Mouse (Mus musculus) lung, postnatal 36 days (tissue): ENCODE data around the gene Jmjd8.
"Not testable (repeated sequence)": the region's sequence is repeated elsewhere in the genome, so short reads cannot be mapped to it uniquely, and the experiment has no call there.

Source experiments
- DNase-seq: peaks from one replicate; pipeline ENCODE4 v3.0.0; 2022; ENCODE audit warnings: mixed read lengths

The Jmjd8 gene

DNA sequence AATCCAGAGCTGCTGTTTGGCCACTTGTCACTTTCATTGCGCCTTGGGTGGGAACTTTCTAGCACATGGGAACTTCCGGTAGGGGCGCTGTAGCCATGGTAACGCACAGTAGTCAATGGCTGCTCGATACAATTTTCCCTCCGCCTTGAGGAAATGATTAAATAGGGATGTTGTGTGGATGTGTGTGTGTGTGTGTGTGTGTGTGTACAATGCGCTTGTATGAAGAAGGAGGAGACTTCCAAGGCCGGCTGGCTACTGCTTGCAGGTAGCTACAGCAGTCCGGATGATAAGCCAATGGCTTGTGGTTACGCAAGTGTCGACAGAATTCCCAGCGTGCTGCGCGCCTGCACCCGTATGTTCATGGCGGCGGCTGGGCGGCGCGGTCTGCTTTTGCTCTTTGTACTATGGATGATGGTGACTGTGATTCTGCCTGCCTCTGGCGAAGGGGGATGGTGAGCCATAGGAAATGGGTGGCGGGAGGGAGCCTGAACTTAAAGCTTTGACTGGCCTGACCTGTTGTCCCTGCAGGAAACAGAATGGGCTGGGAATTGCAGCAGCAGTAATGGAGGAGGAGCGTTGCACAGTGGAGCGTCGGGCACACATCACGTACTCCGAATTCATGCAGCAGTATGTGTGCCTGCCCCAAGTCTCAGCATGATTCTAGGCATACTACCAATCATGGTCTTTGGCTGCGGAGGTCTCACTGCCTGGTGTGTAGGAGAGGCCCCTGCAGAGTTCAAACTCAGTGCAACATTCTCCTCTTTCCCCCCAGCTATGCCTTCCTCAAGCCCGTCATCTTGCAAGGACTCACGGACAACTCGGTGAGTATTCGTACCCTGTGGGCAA is at the start of gene Jmjd8:
TSS of gene Jmjd8 (plus strand) at position 156 of the 846 bp plus-strand sequence.
- peak; percentile 83 for DNase-seq

DNA sequence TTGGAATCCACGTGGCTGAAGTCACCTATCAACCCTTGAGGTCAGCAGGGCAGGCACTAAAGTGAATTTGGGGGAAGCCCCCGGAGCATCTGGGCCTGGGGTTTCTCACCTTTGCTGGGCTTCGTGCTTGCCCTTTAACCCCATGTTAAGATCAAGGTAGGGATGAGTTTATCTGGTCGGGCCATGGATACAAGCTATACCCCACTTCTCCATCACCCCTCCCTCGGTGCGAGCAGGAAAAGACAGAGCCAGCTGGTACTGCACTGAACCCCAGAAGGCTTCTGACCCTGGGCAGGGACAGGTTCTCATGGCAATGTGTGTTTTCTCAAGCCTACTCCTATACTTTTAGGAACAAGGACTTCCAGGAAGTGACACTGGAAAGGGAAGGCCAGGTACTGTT is 47.3 kb upstream of the Jmjd8 start:
- no peak for DNase-seq

DNA sequence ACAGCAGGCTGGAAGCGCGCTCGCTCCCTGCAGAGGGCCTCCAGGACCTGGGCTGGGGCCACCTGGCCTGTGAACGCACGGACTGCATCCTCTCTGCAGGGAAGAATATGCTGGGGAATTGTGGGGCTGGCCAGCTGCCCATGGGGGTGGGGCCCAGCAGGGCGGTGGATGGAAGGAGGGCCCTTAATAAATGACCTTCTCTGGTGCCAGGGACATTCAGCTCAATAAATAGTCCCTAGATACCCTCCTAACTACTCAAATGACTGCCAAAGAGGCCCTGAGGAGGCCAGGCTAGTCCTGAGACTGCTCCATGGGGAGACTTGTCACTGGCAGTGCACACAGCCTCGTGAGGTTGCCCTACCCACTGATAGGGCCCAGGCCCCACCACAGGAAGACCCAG is 45.6 kb upstream of the Jmjd8 start:
- no peak for DNase-seq

DNA sequence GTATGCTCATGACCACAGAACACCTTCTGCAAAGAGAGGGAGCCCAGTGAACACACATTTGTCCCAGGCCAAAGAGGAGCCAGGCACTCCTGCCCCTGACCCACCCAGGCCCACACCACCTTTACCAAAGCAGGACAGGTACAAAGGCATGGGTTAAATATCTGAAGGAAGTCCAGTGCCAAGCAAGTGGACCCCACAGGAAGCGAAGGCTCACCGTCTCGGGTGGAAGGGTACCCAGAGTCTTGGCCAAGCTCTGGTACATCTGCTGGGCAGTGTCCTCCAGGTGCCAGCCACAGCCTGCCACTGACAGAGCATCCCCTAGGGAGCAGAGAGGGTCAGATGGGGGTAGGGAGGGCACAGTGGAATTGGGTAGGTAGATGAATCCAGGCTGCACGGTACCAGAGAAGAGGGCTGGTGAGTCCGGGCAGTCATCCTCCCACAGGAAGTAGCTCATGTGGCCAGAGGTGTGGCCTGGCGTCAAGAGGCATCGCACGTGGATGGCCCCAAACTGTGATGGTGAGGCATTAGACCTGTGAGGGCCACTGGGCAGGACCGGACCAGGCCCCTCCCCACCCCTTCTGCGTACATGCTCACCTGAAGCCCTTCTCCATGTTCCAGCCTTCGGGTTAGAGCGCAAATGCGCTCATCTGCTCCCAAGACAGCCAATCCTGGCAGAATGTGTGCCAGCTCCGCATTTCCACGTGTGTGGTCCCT is 44.6 kb upstream of the Jmjd8 start:
- no peak for DNase-seq

DNA sequence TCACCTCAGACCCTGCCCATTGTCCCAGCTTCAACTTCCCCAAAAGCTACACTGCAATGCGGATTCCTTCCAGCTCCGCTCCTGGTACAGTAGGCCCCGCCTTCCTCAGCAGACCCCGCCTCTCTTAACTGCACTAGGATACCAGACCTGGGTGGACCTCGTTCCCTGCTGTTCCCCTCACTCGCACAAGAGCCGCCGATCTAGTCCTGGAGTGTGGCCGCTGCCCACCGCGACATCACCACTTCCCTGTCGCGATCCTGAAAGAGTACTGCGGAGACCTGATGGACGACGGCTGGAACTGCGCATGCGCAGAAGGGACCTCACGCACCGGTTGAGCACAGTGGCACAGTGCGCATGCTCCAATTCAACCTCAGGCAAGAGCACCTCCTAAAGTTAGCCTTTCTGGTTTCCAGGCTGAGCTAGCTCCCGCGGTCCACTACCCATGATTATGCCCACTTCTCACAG is 43.4 kb upstream of the Jmjd8 start, which contains the start of gene Haghl:
TSS of gene Haghl (minus strand) at position 393 of the 465 bp plus-strand sequence.
- DNase-seq = peak; percentile 98

DNA sequence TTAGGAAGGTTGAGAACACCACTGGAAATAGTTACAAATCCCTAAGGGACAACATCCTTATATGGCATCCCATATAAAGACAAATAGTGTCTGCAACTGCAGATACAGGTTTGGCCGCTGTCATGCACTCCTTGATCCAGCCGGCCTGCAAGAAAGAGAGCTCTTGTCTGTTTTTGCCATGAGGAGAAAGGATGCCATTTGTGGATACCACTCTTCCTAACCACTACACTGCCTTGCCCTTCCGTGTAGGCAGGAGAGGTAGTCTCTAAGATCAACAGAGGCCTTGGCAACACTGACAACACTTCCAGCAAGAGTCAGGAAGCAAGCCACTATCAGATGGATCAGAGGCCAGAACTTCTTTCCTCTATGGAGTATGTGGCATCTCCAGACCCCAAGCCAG is 42.4 kb upstream of the Jmjd8 start, which contains the start of gene Ccdc78:
TSS of gene Ccdc78 (plus strand) at position 301 of the 400 bp plus-strand sequence.
- DNase-seq = no peak

DNA sequence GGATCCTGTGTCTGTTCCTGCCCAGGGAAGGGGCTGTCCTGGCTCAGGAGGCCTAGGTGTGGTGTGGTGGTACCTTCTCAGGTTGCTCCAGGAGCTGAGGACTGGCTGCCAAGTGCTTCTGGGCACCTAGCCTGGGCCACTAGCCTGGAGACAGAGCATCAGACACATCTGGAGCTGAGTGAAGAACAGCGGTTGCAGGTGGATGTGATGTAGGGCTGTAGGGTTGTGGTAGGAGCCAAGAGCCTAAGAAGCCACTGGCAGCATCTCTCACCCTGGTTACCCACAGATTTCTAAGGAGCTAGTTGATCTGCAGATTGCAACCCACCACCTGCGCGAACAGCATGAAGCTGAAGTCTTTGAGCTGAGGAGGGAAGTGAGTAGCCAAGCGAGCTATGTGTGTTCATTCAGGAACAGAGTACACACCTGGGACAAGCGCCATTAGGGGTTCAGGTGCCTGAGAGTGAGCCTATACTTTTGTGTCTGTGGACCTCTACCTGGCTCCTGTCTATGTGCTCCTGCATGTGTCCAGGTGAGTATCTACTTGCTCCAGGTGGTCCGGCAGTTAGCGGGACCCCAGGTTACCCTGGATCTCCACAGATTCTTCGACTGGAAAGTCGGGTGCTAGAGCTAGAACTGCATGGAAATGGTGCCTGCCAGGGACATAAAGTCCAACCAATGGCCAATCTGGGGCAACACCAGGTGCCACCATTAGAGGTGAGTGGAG is 41.7 kb upstream of the Jmjd8 start:
- no peak for DNase-seq

DNA sequence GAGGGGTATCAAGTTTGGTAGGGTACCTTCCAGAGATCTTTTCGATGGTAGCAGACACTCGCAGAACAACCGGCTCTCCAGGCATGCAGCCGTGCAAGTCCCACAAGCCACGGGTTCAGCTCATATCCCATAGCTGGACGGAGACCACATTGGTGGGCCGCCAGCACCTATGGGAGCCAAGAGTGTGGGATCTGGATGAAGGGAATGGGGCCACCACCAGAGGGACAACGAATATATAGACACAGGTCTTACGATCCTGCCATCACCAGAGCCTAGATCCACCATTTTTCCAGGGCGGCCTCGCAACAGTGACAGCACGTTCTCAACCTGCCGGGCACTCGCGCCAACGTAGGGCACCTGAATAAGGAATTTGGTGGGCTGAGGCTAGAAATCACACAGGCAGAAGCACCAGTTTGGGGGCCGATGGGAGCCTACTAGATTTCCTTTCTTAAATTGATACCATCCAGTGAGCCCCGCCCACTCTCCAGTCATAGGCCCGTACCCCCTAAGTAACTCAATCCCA is 37.3 kb upstream of the Jmjd8 start:
- DNase-seq = no peak

DNA sequence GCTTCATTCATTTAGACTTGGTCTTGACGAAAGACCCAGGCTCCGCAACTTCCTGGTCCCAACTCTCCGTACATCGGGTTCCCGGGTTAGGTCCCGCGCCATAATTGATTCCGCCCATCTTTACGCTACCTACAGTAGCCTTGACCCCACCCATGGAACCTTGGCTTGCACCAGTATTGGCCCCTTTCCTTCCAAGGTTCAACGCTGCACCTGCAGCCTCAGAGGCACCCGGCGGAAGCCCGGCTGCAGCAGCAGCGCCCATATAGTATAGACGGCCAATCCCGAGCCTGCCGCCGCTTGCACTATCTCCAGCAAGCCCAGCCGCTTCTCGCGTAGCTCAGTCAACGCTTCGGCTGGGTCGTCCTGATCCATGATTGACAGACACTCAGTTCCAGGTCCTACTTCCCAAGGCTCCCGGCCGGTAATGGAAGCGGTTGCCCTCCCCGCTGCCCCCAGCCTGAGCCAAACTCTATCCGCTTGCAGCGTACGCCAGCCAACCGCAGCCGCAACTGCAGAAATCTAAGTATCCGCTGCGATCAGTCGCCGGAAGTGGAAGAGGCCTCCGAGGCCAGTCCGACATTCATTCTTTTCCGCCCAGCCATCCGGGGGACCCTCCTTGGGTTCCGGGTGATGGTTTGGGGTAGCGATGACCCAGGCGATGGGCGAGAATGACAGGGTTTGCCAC is 36.7 kb upstream of the Jmjd8 start:
- peak; percentile 85 for DNase-seq

DNA sequence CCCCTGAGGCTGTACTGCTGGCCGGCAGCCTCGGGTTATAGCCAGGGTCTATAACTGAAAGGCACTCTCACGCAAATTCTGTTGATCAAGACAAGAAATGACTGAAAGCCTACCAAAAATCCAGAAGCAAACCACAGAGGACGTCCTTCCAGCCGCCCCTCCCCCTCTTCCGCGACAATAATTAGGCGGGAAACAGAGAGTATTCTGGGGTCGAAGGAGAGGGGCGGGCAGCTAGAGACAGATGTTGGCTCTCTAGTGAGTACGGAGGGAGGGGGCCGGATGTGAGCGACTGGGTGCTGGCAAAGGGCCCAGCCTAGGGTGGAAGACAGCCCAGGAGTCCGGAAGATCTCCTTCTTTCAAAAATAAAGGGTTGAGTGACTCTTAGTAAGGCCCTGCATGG is 36.1 kb upstream of the Jmjd8 start, which contains the start of gene Fam173a:
TSS of gene Fam173a (minus strand) at position 287 of the 400 bp plus-strand sequence.
- peak; percentile 87 for DNase-seq

DNA sequence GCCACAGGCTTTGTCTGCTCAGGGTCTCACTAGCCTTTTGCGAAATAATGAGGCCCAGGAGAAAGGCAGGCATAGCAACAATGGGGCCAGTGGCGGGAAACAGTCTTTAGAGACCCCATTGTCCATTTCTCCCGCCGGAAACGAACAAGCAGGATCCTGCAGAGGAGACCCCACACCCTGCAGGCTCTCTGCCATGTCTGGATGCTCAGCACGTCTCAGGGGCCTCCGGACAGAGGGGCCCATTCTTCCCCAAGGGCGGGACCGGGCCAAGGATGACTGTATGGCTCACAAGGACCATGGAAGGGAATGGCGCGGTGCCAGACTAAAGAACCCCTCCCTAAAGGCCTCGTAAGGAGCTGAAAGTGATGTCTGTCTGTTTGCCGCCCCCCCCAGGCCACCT is 34.5 kb upstream of the Jmjd8 start:
- DNase-seq = no peak

DNA sequence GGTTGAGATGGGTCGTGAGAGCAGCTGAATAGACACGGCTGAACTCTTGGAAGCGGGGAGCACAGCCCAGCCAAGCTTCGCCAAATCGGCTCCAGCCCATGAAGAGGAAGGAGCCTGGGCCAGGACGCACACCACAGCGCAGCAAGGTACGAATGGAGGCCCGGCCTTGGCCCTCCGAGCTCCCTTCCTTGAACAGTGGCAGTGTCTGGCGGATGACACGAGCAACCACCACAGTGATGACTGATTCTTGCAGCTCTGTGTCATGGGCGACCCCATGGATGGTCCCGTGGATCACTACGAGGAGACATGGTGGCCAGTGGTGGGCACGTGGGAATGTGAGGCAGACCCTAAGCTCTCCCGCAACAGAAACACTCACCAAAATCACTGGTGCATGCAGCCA is 33.7 kb upstream of the Jmjd8 start:
- no peak for DNase-seq

DNA sequence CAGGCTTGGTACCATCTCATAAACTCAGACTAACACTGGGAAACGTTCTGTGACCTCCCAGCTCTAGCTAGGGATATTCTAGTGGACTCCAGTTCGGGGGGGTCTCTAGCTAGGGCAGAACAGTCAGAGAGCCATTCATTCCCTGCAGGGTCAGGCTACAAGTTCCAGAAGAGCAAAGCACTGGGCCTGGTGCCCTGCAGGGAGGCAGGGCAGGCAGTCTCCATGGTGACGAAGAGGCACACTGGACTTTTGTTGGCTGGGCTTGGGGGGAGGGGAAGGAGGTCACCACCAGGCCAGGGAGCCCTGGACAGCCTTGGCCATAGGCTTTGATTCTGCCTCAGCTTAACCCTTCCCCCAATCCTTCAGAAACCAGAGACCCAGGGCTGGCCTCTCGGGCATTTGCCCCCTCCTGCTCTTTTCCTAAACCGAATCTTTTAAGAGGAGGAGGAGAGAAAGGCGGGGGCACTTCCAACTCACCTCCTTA is 33.0 kb upstream of the Jmjd8 start, which contains the start of gene AC134908.4:
TSS of gene AC134908.4 (minus strand) at position 51 of the 484 bp plus-strand sequence.
- no peak for DNase-seq

DNA sequence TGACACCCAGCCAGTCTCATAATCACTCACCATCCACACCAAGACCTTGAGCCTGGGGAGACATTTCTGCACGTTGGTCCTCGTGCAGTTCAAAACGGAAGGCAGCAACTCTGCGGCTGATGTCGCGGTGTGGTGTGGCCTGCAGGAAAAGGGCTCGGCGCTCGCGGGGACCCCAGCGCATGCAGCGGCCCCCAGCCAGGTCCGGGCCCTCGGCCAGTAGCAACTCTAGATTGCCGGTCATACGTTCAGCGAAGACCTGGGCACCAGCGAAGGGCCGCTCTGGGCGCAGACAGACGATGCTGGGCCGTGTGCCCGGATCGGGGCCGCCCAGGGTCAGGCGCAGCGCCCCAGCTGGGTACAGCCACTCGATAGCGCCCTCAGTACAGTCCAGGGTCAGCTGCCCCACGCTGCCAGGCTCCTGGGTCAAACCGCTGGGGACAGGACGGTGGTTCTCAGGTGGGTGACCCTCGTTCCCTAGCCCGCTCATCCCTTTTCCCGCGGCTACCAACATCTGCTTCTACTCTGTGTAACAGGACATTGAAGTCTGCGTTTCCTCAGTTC is 32.4 kb upstream of the Jmjd8 start:
- no peak for DNase-seq

DNA sequence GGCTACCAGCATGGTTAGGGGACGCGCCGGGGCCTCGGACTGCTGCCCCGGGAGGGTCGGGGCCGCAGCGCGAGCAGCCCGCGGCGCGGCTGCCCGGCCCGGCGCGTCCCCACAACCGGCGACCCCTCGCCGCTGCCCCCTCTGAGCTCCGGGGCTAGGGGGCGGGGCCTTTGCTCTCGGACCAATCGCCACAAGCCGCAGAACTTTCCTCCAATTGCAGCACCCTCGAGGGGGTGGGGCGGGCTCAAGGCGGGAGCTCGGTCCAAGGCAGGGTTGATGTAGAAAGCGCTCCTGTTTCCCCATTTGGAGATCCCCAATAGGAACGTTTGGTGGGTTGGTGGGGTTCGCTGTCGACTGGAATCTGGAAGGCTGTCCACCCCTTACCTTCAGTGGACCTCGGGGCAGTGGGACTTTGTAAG is 31.7 kb upstream of the Jmjd8 start, which contains the start of gene Metrn:
TSS of gene Metrn (minus strand) at position 186 of the 419 bp plus-strand sequence.
- peak; percentile 92 for DNase-seq

DNA sequence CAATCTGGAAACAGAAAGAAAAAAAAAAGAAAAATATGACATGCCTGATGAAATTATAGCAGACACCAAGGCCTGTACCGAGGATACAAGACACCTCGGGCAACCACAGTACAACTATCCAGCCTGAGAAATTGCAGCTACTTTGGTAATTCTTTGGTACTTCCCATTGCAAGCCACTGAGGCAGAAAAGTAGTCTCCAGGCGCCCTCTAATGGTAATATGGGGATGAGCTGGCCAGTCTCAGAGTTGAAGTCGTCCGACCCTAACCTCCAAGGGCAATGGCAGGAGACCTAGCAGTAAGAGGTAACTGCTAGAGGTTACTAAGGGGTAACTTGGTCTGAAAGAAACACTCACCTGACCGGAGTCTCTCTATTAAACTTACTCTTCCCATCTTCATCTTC is 27.6 kb upstream of the Jmjd8 start:
- peak; percentile 90 for DNase-seq

DNA sequence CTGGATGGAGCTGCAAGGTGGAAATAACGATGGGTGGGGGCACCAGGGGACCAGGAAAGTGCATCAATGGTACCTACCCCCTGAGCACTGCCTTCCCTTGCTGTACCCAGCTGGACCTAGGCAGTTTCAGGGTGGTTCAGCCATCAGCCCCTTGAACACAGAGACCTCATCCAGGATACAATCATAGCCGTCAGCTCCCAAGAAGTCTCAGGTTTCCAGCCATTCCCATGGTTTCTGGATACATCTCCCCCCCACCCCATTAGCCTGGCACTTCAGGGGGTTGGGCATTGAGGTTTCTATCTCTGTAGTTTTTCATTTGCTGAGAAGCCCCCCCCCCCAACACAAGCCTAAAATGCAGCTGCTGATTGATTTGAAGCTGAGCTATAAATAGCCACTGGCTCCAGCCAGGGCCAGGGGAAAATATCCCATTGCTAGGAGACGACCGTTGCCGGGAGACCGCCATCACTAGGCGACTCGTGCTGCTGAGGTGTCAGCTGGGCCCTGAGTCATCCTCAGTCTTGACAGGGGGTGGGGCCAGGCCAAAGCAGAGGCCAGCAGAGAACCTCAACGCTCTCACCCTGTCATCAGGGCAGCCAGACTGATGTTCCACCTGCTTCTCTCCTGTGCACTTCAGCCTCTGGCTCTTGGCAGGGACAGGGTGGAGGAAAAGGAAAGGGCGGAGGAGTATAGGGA is 25.7 kb upstream of the Jmjd8 start:
- DNase-seq = no peak

DNA sequence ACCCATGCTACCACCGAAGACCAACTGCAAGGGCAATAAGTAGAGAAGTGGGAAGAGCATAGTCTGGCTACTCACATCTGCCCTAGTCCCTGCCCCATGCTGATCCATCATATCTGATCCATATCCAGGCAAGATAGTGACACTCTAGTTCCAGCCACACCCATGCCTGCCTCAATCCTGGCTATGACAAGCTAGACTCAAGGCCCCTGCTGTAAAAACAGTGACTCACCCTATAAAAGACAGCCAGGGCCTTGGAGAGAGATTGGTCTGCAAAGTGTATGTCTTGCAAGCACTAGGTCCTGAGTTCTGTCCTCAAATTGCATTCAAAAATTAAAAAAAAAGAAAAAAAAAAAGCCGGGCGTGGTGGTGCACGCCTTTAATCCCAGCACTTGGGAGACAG is 22.2 kb upstream of the Jmjd8 start:
- no peak for DNase-seq

DNA sequence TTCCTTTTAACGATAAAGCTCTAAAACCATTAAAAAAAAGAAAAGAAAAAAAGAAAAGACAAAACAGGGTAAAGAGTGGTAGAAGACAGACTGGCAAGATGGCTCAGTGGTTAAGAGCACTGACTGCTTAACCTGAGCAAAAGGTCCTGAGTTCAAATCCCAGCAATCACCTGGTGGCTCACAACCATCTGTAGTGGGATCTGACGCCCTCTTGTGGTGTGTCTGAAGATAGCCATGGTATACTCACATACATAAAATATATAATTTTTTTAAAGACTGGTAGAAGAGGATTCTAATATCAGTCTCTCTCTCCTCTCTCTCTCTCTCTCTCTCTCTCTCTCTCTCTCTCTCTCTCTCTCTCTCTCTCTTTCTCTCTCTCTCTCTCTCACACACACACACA is 21.2 kb upstream of the Jmjd8 start:
- DNase-seq = not testable (repeated sequence)

DNA sequence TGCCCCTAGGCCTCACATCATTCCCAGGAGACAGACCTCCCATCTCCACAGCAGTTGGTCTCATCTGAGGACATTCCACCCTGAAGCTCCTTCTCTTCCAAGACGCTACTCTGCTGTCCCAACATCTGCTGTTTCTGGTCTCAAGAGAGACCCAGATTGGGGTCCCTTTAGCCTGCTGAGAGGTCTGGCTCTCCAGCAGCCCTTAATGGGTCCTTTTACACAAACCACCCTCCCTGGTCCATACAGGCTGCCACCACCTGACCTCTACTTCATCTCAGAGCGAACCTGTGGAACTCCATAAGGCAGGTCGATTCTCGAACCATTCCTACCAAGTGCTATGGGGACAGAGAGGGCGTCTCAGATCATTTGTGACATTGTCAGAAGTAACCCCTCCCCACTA is 20.6 kb upstream of the Jmjd8 start:
- no peak for DNase-seq
